Mouse (Mus musculus) lung, embryonic 15.5 days (tissue): ENCODE measurements around the gene Epop. TPM values are rescaled to one million over a fixed set of nuclear protein-coding genes. Genes with fewer than 3 reads are reported as not detected.

ENCODE experiments used
- ATAC-seq: fragments of 200-750 bp; cut with Nextera tagmentation; 2 replicates; pipeline ENCODE4 v1.8.0; 2017; ENCODE audit warnings: moderate number of reproducible peaks, borderline replicate concordance; ENCODE audit not compliant: low FRiP score, low TSS enrichment; ENCODE audit errors: extremely low read depth
- H3K27ac ChIP-seq: fragments of 300-500 bp; sonication (generic); 2 replicates; pipeline ENCODE4 v1.5.1; 2015; ENCODE audit warnings: moderate library complexity, mild to moderate bottlenecking, inconsistent platforms
- H3K27me3 ChIP-seq: fragments of 300-500 bp; sonication (generic); 2 replicates; pipeline ENCODE4 v1.6.1; 2015; ENCODE audit warnings: inconsistent platforms
- H3K36me3 ChIP-seq: fragments of 300-500 bp; sonication (generic); 2 replicates; pipeline ENCODE4 v1.6.1; 2015; ENCODE audit warnings: inconsistent platforms
- H3K4me1 ChIP-seq: fragments of 300-500 bp; sonication (generic); 2 replicates; pipeline ENCODE4 v1.6.1; 2015; ENCODE audit warnings: inconsistent platforms
- H3K4me2 ChIP-seq: fragments of 300-500 bp; sonication (generic); 2 replicates; pipeline ENCODE4 v1.6.1; 2015; ENCODE audit warnings: inconsistent platforms, mild to moderate bottlenecking, moderate library complexity
- H3K4me3 ChIP-seq: fragments of 300-500 bp; sonication (generic); 2 replicates; pipeline ENCODE4 v1.5.1; 2015; ENCODE audit warnings: mild to moderate bottlenecking, inconsistent platforms
- H3K9ac ChIP-seq: fragments of 300-500 bp; sonication (generic); 2 replicates; pipeline ENCODE4 v1.6.1; 2015; ENCODE audit warnings: inconsistent platforms
- H3K9me3 ChIP-seq: fragments of 300-500 bp; sonication (generic); 2 replicates; pipeline ENCODE4 v1.6.1; 2016; ENCODE audit warnings: inconsistent platforms
- WGBS: fragments of 180-500 bp; shearing (Covaris S2); methylation state at CpG from one replicate; pipeline ENCODE4 v1.1.7; 2015; 5-methylcytosine and 5-hydroxymethylcytosine counted together
- polyA plus RNA-seq: library from polyadenylated mRNA; unstranded; fragments of >200 nt; fragmentation: Nextera tagmentation; extraction: Ambion mirVana; gene quantifications from 2 replicates; pipeline ENCODE4 v1.2.1, GENCODE M21; 2015

Gene Epop
- polyA plus RNA-seq, 1 experiment from 2014 or later, result 4.3 TPM

DNA sequence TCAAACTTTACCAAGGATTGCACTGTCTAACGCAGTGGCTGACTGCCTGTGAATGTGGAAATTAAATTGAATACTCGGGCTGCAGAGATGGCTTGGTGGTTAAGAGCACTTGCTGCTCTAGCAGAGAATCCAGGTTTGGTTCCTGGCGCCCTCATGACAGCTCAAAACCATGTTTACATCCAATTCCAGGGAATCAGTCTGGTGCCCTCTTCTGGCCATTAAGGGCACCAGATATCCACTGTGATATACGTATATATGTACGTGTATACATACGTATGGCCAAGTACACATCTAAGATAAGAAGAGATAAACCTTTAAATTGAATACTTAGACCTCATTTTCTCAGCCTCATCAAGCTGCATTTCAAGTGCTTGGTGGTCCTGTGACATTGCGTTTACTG lies 36.7 kb upstream of the Epop start:
- peaks cover 61% of the 10 kb centered on the region for H3K4me1 ChIP-seq
- H3K9ac ChIP-seq, result no peak overlapping the region
- no peaks in the 10 kb centered on the region for H3K9me3 ChIP-seq
- 86% methylated on average over 7 of the region's 7 CpGs for WGBS
- peaks cover 11% of the 10 kb centered on the region for H3K27me3 ChIP-seq
- H3K36me3 ChIP-seq, result peaks cover 38% of the 10 kb centered on the region
- H3K4me2 ChIP-seq, result no peak overlapping the region
- no peak overlapping the region for H3K27ac ChIP-seq
- ATAC-seq, result no peak
- no peak overlapping the region for H3K4me3 ChIP-seq

DNA sequence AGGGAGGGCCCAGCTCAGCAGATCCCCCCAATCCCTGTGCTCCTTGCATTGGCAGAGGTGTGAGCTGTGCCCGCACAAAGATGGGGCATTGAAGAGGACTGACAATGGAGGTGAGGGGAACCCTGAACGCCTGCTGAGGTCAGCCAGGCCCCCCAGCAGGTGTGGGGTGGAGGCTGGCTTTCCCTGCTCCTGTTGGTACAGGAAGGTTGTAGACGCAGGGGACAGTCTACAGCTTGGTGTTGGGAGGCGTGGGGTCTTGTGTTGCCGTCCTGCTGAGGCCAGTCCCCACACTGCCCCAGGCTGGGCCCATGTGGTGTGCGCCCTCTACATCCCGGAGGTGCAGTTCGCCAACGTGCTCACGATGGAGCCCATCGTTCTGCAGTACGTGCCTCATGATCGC lies 35.9 kb upstream of the Epop start:
- ATAC-seq, result no peak
- peaks cover 15% of the 10 kb centered on the region for H3K27me3 ChIP-seq
- H3K4me2 ChIP-seq, result peak overlapping the region; percentile 86
- H3K27ac ChIP-seq, result no peak overlapping the region
- peaks cover 63% of the 10 kb centered on the region for H3K4me1 ChIP-seq
- 0 out of 2 replicates have a peak overlapping the region, but pooled peaks have one; percentile 93 for H3K4me3 ChIP-seq
- peaks cover 30% of the 10 kb centered on the region for H3K36me3 ChIP-seq
- no peaks in the 10 kb centered on the region for H3K9me3 ChIP-seq
- no peak overlapping the region for H3K9ac ChIP-seq
- 88% methylated on average over 13 of the region's 13 CpGs for WGBS

DNA sequence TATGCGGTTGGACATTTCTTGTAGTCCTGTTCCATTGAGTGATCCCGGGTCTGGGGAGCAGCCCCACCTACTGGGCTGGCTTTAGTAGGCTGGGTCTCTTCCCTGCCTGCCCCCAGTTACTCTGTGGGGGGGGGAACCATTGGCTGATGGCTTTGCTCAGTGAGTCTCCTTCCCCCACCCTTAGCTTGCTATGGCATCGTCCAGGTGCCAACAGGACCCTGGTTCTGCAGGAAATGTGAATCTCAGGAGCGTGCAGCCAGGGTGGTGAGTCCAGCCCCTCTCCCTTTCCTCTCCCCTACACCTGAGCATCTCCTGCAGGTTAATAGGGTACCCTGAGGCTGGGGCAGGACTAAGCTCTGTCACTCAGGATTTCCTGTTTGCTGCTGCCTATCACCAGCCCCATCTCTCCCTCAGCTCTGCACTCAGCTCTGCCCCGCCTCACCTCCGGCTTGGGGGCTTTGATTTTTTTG lies 35.3 kb upstream of the Epop start:
- 28% methylated on average over 6 of the region's 6 CpGs for WGBS
- H3K27ac ChIP-seq, result peak overlapping the region; percentile 94; the same call in 1 of the 2 replicates
- H3K9me3 ChIP-seq, result no peaks in the 10 kb centered on the region
- peaks cover 15% of the 10 kb centered on the region for H3K27me3 ChIP-seq
- peaks cover 58% of the 10 kb centered on the region for H3K4me1 ChIP-seq
- peak overlapping the region; percentile 89 for H3K9ac ChIP-seq
- ATAC-seq, result no peak
- H3K36me3 ChIP-seq, result peaks cover 26% of the 10 kb centered on the region
- H3K4me2 ChIP-seq, result peak overlapping the region; percentile 86
- H3K4me3 ChIP-seq, result peak overlapping the region; percentile 93

DNA sequence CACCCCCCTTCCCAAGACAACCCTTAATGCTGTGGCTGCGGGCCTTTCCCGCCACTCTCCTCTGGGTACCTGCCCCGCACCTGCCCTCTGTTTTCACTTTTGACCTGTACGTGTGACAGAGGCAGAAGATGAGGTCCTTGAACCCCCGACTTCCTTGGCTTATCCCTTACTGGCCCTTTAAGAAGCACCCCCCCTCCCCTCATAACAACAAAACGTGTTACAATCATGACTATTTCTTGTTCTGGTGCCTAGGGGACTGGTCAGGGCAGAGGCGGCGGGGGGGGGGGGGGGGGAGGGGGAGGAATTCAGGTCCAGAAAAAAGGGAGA lies 34.8 kb upstream of the Epop start:
- Histone ChIP-seq H3K36me3 (peaks cover 26% of the 10 kb centered on the region), H3K4me3 (peak overlapping the region; percentile 93), H3K4me2 (peak overlapping the region; percentile 86), H3K27ac (peak overlapping the region; percentile 94), H3K9me3 (no peaks in the 10 kb centered on the region), H3K4me1 (peaks cover 58% of the 10 kb centered on the region), H3K9ac (peak overlapping the region; percentile 89), H3K27me3 (peaks cover 15% of the 10 kb centered on the region)
- WGBS, result 2% methylated on average over 6 of the region's 8 CpGs
- no peak for ATAC-seq

DNA sequence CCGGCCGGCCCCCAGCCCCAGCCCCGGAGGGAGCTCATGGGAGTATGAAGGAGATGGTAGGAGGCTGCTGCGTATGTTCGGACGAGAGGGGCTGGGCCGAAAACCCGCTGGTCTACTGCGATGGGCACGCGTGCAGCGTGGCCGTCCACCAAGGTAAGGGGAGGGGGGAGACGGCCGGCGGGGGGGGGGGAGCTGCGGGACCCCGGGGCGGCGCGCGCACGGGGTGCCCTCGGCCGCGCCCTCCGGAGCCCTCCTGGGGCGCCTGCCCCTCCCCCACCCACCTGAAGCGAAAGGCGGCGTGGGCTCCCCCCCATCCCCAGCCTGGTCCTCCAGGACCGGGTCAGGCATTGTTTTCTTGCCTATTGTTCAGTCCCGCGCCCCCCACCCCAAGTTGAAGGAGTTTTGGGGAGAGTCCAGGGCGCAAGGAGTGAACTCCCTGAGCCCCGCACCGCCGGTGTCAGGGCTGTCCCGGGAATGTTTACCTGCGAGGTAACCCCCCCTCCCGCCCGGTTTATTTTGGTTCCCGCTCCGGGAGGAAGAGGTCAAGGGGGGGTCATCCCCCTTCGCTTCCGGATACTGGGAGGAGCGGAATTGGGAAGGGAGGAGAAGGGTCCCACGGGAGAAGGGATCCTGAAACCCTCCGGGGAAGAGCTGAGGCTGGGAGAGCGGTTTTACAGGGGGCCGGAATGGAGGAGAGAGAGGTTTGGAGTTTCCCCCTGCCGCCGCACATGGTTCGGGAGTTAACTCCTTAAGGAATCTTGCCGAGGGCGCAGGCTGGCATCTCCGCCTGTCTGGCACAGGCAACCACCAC lies 34.2 kb upstream of the Epop start:
- Histone ChIP-seq H3K27me3 (peaks cover 15% of the 10 kb centered on the region), H3K4me2 (peak overlapping the region; percentile 86), H3K9me3 (no peaks in the 10 kb centered on the region), H3K4me3 (peak overlapping the region; percentile 93), H3K36me3 (peaks cover 26% of the 10 kb centered on the region), H3K9ac (peak overlapping the region; percentile 89), H3K4me1 (peaks cover 57% of the 10 kb centered on the region), H3K27ac (peak overlapping the region; percentile 94)
- WGBS, result 1% methylated on average over 26 of the region's 57 CpGs
- ATAC-seq, result no peak; the same call in 1 of the 2 replicates

DNA sequence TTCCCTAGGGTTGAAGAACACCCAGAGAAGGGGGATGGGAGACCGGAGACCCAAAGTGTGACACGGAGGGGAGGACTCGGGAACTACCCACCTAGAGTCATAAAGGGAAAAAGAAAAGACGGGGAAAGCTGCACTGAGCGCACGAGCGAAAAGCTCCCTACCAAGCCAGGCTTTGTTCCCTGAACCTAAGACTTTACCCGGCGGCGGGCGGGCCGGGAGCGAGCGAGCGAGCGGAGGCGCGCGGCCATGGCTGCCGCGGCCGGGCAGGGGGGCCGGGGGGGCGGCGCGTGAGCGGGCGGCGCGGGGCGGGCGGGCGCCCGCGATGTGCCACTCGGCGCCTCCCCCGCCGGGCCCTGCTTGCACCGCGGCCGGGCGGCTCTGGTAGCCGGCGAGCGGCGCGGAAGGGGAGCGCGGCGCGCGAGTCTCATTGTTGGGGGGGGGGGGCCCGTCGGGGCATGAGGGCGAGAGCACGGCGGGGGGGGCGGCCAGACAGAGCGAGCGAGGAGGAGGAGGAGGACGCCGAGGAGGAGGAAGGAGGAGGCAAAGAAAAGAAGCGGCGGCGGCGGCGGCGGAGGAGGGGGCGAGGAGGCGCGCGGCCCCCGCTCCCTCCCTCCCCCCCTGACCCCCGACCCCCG lies 33.5 kb upstream of the Epop start, which contains the start of gene Mllt6:
Gene Mllt6 (plus strand): TSS at position 522 of the 635 bp plus-strand sequence.
- H3K9me3 ChIP-seq, result no peaks in the 10 kb centered on the region
- H3K4me1 ChIP-seq, result peaks cover 57% of the 10 kb centered on the region
- peak within 1 kb of the TSS; percentile 93 for H3K4me3 ChIP-seq
- H3K36me3 ChIP-seq, result peaks cover 24% of the 10 kb centered on the region
- WGBS, result under 1% methylated on average over 21 of the region's 76 CpGs
- peak within 1 kb of the TSS; percentile 86 for H3K4me2 ChIP-seq
- H3K9ac ChIP-seq, result peak within 1 kb of the TSS; percentile 89
- H3K27ac ChIP-seq, result peak within 1 kb of the TSS; percentile 94
- ATAC-seq, result peak; percentile 36
- peaks cover 15% of the 10 kb centered on the region for H3K27me3 ChIP-seq

DNA sequence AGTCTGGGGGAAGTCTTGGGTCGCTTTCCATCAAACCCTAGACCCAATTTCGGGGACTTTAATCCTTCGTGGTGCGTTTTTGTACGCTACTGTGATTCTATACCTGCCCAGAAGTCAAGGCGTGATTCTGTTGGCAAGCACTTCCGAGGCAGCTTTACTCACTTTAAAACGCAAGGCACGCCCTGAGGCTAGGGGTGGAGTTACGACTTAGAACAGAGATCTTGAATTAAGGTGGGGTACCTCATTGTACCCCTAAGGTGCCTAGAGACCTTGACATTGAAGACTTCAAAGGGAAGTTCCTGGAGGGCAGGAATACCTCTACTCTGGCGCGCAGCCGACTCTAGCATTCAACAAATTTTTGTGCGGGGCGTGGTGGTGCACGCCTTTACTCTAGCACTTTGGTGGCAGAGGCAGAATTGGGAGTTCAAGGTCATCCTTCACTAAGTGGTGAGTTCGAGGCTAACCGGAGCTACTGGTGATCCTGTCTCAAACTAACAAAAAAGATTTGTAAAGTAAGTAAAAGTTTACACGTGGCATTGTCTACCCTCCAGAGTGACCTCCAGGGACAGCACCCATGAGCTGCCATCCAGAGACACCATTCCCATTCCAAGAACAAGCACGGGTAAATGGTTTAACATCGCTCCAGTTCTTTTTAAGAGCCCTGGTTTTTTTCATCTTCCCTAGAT lies 32.8 kb upstream of the Epop start:
- H3K27me3 ChIP-seq, result peaks cover 15% of the 10 kb centered on the region
- peak overlapping the region; percentile 86 for H3K4me2 ChIP-seq
- peak overlapping the region; percentile 89 for H3K9ac ChIP-seq
- no peaks in the 10 kb centered on the region for H3K9me3 ChIP-seq
- H3K27ac ChIP-seq, result peak overlapping the region; percentile 94
- H3K4me3 ChIP-seq, result peak overlapping the region; percentile 93
- 1% methylated on average over 21 of the region's 21 CpGs for WGBS
- H3K36me3 ChIP-seq, result peaks cover 20% of the 10 kb centered on the region
- no peak for ATAC-seq
- peaks cover 57% of the 10 kb centered on the region for H3K4me1 ChIP-seq

DNA sequence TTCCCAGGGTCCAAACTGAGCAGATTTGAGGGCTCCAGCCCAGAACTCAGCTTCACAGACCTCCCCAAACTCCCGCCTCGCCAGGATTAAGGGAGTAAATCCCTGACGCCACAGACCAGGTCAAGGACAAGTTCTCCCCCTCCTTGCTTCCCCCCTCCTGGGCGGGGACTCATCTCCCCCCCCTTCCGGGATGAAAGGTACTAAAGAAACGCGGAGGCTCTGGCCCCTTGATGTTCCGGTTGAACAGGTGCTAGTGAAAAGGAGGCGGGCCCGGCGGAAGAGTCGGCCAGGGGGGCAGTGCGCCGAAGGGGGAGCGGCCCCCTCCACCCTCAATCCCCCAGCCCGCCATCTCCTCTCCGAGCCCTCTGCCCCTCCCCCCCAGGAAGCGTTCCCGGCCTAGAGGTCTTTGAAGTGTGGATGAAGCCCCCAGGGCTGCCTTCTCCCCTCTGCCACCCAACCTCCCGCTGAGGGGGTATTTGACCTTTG lies 32.2 kb upstream of the Epop start:
- no peak for ATAC-seq
- Histone ChIP-seq H3K27ac (peak overlapping the region; percentile 94), H3K4me1 (peaks cover 52% of the 10 kb centered on the region), H3K9ac (0 out of 2 replicates have a peak overlapping the region, but pooled peaks have one; percentile 11), H3K4me2 (peak overlapping the region; percentile 86), H3K9me3 (no peaks in the 10 kb centered on the region), H3K4me3 (peak overlapping the region; percentile 93), H3K36me3 (peaks cover 13% of the 10 kb centered on the region), H3K27me3 (peaks cover 15% of the 10 kb centered on the region)
- 0% methylated on average over 20 of the region's 20 CpGs for WGBS

DNA sequence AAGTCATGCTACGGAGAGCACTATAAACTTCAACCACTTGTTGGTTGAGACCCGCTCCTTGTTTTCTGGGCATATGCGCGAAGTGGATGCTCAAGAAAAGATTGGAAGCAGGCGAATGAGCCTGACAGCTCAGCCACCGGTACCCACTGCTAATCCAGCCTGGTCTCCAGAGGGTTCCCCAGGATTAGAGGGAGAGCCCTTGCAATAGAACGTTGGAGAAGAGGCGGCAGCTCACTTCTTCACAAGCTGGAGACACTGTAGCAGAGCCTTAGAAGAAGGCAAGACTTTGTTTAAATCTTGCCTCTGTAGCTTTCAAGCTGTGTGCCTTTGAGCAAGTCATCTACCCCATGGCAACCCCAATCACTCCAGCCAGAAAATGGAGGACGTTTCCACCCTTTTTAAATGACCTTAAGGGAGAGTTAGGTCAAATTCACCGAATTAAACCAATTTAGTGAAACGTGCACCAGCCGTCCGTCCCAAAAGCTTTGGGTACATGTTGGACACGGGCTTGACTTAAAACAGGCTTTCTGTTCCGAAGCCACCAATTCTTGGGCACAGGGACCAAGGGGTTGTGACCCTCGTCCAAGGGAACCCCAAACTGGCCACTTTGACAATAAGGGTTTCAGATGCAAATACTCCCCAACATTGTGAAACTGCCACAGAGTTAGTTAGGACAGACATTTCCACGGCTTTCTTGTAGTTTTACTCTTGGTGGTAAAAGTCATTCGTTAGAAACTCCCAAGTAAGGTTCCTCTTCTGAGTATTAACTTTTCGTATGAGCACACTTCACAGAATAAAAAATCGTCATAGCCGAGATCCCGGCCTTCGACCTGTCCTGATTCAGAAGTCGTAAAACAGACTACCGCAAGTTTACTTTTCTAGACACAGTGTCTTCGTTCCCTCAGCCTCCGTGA lies 31.5 kb upstream of the Epop start:
- 4% methylated on average over 27 of the region's 27 CpGs for WGBS
- Histone ChIP-seq H3K9ac (peak overlapping the region; percentile 88), H3K27me3 (peaks cover 15% of the 10 kb centered on the region), H3K9me3 (no peaks in the 10 kb centered on the region), H3K4me1 (peaks cover 51% of the 10 kb centered on the region), H3K4me3 (peak overlapping the region; percentile 93), H3K27ac (peak overlapping the region; percentile 94), H3K4me2 (peak overlapping the region; percentile 86), H3K36me3 (peaks cover 6% of the 10 kb centered on the region)
- ATAC-seq, result no peak

DNA sequence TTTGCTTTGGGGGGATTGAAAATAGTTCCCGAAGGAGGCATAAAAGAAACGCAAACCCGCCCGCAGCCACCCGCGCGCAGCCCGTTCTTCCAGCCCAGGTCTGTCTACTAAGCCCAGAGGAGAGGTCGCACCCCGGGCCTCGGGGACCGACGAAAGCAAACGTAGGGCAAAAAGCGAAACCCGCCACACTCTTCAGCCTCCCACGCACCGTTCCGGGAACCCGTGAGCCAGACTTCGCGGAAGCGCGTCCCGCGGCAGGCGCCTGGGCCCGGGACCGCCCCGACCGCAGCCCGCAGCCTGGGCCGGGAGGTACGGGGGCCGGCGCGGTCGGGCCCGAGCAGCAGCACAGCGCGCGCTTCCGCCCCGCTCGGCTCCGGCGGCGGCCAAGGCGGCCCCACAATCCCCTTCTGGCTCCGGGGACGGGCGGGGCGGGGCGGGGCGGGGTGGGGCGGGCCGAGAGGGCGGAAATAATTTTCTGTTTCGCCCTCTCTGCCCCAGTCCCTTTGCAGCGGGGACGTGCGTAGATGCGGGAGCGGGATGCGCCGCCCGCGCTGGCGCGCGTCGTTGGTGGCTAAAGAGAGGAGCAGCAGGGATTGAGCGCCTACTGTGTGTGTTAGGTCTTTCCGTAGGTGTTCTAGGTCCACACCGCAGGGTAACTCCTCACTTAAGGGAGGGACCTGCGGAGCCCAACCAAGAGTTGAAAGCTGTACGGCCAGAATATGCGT lies 30.6 kb upstream of the Epop start:
- Histone ChIP-seq H3K27me3 (peaks cover 15% of the 10 kb centered on the region), H3K4me2 (peak overlapping the region; percentile 86), H3K27ac (peak overlapping the region; percentile 84), H3K4me1 (peaks cover 46% of the 10 kb centered on the region), H3K4me3 (peak overlapping the region; percentile 93), H3K9ac (peak overlapping the region; percentile 88), H3K9me3 (no peaks in the 10 kb centered on the region), H3K36me3 (no peaks in the 10 kb centered on the region)
- peak; percentile 85 for ATAC-seq
- under 1% methylated on average over 58 of the region's 78 CpGs for WGBS
